Mouse (Mus musculus) 3T3-L1 (cell line): ENCODE measurements around the gene Gm6657.

Source experiments
- DNase-seq: peaks from one replicate; pipeline ENCODE4 v3.0.0-alpha.2; 2015; ENCODE audit warnings: low read depth, low spot score

The Gm6657 gene

GRCm38 (mm10) chr12:78193942-78194341, at the start of gene Gm6657:
Gene Gm6657, plus strand, starts transcription at chr12:78194242.
- DNase-seq, result no peak

GRCm38 (mm10) chr12:78153308-78154002, 40.6 kb upstream of the Gm6657 start:
- DNase-seq, result no peak

GRCm38 (mm10) chr12:78170178-78170577, 23.9 kb upstream of the Gm6657 start:
- DNase-seq, result no peak

GRCm38 (mm10) chr12:78173945-78174344, 20.1 kb upstream of the Gm6657 start:
- no peak for DNase-seq

GRCm38 (mm10) chr12:78174671-78175070, 19.4 kb upstream of the Gm6657 start:
- no peak for DNase-seq

GRCm38 (mm10) chr12:78181452-78181851, 12.6 kb upstream of the Gm6657 start:
- peak; percentile 11 for DNase-seq

- no peak for DNase-seq
Observed at GRCm38 (mm10) chr12:78195368-78195767, 1.3 kb downstream of the Gm6657 start.

GRCm38 (mm10) chr12:78203646-78204045, 9.6 kb downstream of the Gm6657 start:
- no peak for DNase-seq

- peak; percentile 84 for DNase-seq
Observed at GRCm38 (mm10) chr12:78205915-78206570, 12.0 kb downstream of the Gm6657 start.

- peak; percentile 9 for DNase-seq
Observed at GRCm38 (mm10) chr12:78206571-78206960, 12.5 kb downstream of the Gm6657 start.

GRCm38 (mm10) chr12:78209856-78210255, 15.8 kb downstream of the Gm6657 start:
- no peak for DNase-seq

GRCm38 (mm10) chr12:78215490-78215889, 21.4 kb downstream of the Gm6657 start:
- no peak for DNase-seq

GRCm38 (mm10) chr12:78219191-78219825, 25.3 kb downstream of the Gm6657 start:
- peak; percentile 53 for DNase-seq

GRCm38 (mm10) chr12:78225707-78226518, 31.9 kb downstream of the Gm6657 start, which contains the start of gene Gphn:
Gene Gphn, plus strand, starts transcription at chr12:78226379.
- peak; percentile 87 for DNase-seq

- peak; percentile 76 for DNase-seq
Observed at GRCm38 (mm10) chr12:78226519-78226875, 32.5 kb downstream of the Gm6657 start.

- peak; percentile 61 for DNase-seq
Observed at GRCm38 (mm10) chr12:78227021-78227932, 33.2 kb downstream of the Gm6657 start.

- peak; percentile 6 for DNase-seq
Observed at GRCm38 (mm10) chr12:78228139-78228538, 34.1 kb downstream of the Gm6657 start.

- no peak for DNase-seq
Observed at GRCm38 (mm10) chr12:78232560-78232959, 38.5 kb downstream of the Gm6657 start.

GRCm38 (mm10) chr12:78248366-78248765, 54.3 kb downstream of the Gm6657 start:
- peak; percentile 15 for DNase-seq

GRCm38 (mm10) chr12:78249151-78249550, 55.1 kb downstream of the Gm6657 start:
- no peak for DNase-seq
